Mouse (Mus musculus) stomach, postnatal 0 days (tissue): ENCODE measurements around the gene Calm3.

Source experiments
- CTCF ChIP-seq: IDR thresholded peaks from 2 replicates; pipeline ENCODE4 v1.5.1; 2016; ENCODE audit warnings: antibody characterized with exemption, low read depth, mild to moderate bottlenecking, moderate library complexity
- EP300 ChIP-seq: optimal IDR thresholded peaks from 2 replicates; pipeline ENCODE3; 2016; ENCODE audit warnings: antibody characterized with exemption

- TF ChIP-seq CTCF (no peak), EP300 (no peak)
These were observed 14.0 kb downstream of the Calm3 start for GRCm38 (mm10) chr7:16909909-16910308.
